Mouse (Mus musculus) hindbrain, postnatal 0 days (tissue): ENCODE measurements at regions not wholly inside any gene's neighbourhood (a gene's known extent, or its start where the extent isn't known, plus 50 kb on each side); places are given as distances from the start of the nearest gene placed in this dataset.
A peak's percentile ranks its signal among the peaks of the same experiment; 100 is the strongest.

ENCODE experiments used
- ATAC-seq: fragments of 200-750 bp; cut with Nextera tagmentation; 2 replicates; pipeline ENCODE4 v1.8.0; 2017; ENCODE audit warnings: mild to moderate bottlenecking, moderate TSS enrichment, moderate library complexity
- DNase-seq: peaks from one replicate; pipeline ENCODE4 v3.0.0-alpha.2; 2015; ENCODE audit warnings: low spot score
- H3K27ac ChIP-seq: fragments of 300-500 bp; sonication (generic); 2 replicates; pipeline ENCODE4 v1.5.1; 2014; ENCODE audit warnings: mild to moderate bottlenecking
- H3K27me3 ChIP-seq: fragments of 300-500 bp; sonication (generic); 2 replicates; pipeline ENCODE4 v1.6.1; 2014; ENCODE audit warnings: low read length, mixed read lengths; ENCODE audit not compliant: insufficient read depth
- H3K36me3 ChIP-seq: fragments of 300-500 bp; sonication (generic); 2 replicates; pipeline ENCODE4 v1.6.1; 2014; ENCODE audit warnings: low read length, mixed read lengths; ENCODE audit not compliant: insufficient read depth
- H3K4me1 ChIP-seq: fragments of 300-500 bp; sonication (generic); 2 replicates; pipeline ENCODE4 v1.6.1; 2014; ENCODE audit warnings: antibody characterized with exemption, low read length, mixed read lengths; ENCODE audit not compliant: insufficient read depth
- H3K4me2 ChIP-seq: fragments of 300-500 bp; sonication (generic); 2 replicates; pipeline ENCODE4 v1.6.1; 2014; ENCODE audit warnings: low read depth, mild to moderate bottlenecking, low read length, moderate library complexity, mixed read lengths
- H3K4me3 ChIP-seq: fragments of 300-500 bp; sonication (generic); 2 replicates; pipeline ENCODE4 v1.5.1; 2014; ENCODE audit warnings: low read length
- H3K9ac ChIP-seq: fragments of 300-500 bp; sonication (generic); replicated peaks from 2 replicates; pipeline ENCODE4 v1.6.1; 2014; ENCODE audit warnings: mild to moderate bottlenecking, low read length, moderate library complexity, mixed read lengths
- H3K9me3 ChIP-seq: fragments of 300-500 bp; sonication (generic); 2 replicates; pipeline ENCODE4 v1.6.1; 2016; ENCODE audit warnings: low read length, mixed read lengths
- CTCF ChIP-seq: IDR thresholded peaks from 2 replicates; pipeline ENCODE4 v1.5.1; 2016; ENCODE audit warnings: antibody characterized with exemption, control low read depth, low read depth
- WGBS: fragments of 180-500 bp; shearing (Covaris S2); extraction: QIAGEN DNeasy Blood & Tissue Kit; methylation state at CpG from one replicate; pipeline ENCODE4 v1.1.7; 2014; 5-methylcytosine and 5-hydroxymethylcytosine counted together

- no peaks in the 10 kb centered on the region for H3K36me3 ChIP-seq
- H3K4me3 ChIP-seq = no peak overlapping the region
- no peaks in the 10 kb centered on the region for H3K27me3 ChIP-seq
- no peak overlapping the region for H3K27ac ChIP-seq
- DNase-seq (no peak), ATAC-seq (no peak)
- H3K4me2 ChIP-seq = no peak overlapping the region
- H3K9me3 ChIP-seq = no peaks in the 10 kb centered on the region
- TF ChIP-seq CTCF = no peak
- no peak overlapping the region for H3K9ac ChIP-seq
- H3K4me1 ChIP-seq = no peaks in the 10 kb centered on the region
- WGBS = 76% methylated on average over 6 of the region's 6 CpGs
Measured at GRCm38 (mm10) chr1:186229856-186230255, 112.7 kb upstream of the Lyplal1 start.

DNA sequence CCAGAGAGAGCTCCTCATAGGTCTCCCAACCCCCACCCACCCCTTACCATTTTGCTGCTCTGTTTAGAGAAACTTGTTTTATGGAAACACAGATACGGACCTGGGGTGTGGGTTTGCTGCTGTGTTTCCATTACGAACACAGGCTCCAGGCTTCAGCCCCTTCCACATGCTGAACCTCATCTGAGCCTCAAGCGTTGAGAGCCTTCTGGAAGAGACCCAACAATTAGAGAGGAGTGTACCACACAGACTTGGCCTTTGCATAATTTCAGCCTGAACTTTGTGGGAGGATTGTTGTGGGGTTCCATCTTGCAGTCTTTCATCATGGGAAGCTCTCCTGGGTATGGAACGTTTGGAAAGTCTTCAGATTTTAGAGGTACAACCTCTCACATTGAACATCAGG is 111.3 kb upstream of the Lyplal1 start:
- no peak overlapping the region for H3K4me3 ChIP-seq
- H3K27me3 ChIP-seq = no peaks in the 10 kb centered on the region
- no peak for TF ChIP-seq CTCF
- no peak overlapping the region for H3K27ac ChIP-seq
- 89% methylated on average over 4 of the region's 4 CpGs for WGBS
- no peaks in the 10 kb centered on the region for H3K36me3 ChIP-seq
- no peak overlapping the region for H3K4me2 ChIP-seq
- no peaks in the 10 kb centered on the region for H3K9me3 ChIP-seq
- H3K9ac ChIP-seq = no peak overlapping the region
- DNase-seq (no peak), ATAC-seq (no peak)
- no peaks in the 10 kb centered on the region for H3K4me1 ChIP-seq

GRCm38 (mm10) chr1:186224231-186224630 is 107.1 kb upstream of the Lyplal1 start:
- no peaks in the 10 kb centered on the region for H3K27me3 ChIP-seq
- no peak for TF ChIP-seq CTCF
- H3K36me3 ChIP-seq = no peaks in the 10 kb centered on the region
- H3K4me1 ChIP-seq = no peaks in the 10 kb centered on the region
- H3K9me3 ChIP-seq = no peaks in the 10 kb centered on the region
- H3K9ac ChIP-seq = no peak overlapping the region
- H3K4me2 ChIP-seq = no peak overlapping the region
- DNase-seq (no peak), ATAC-seq (no peak)
- no peak overlapping the region for H3K4me3 ChIP-seq
- H3K27ac ChIP-seq = no peak overlapping the region
- 81% methylated on average over 5 of the region's 5 CpGs for WGBS

GRCm38 (mm10) chr1:186223417-186223816 is 106.3 kb upstream of the Lyplal1 start:
- DNase-seq (peak; percentile 31), ATAC-seq (no peak)
- WGBS = 27% methylated on average over 7 of the region's 7 CpGs
- no peaks in the 10 kb centered on the region for H3K27me3 ChIP-seq
- no peak overlapping the region for H3K4me3 ChIP-seq
- no peak overlapping the region for H3K27ac ChIP-seq
- H3K9ac ChIP-seq = no peak overlapping the region
- H3K36me3 ChIP-seq = no peaks in the 10 kb centered on the region
- no peaks in the 10 kb centered on the region for H3K4me1 ChIP-seq
- H3K9me3 ChIP-seq = no peaks in the 10 kb centered on the region
- TF ChIP-seq CTCF = no peak
- no peak overlapping the region for H3K4me2 ChIP-seq

GRCm38 (mm10) chr1:186218995-186219394 is 101.9 kb upstream of the Lyplal1 start:
- 91% methylated on average over 4 of the region's 4 CpGs for WGBS
- no peak overlapping the region for H3K4me3 ChIP-seq
- H3K27ac ChIP-seq = no peak overlapping the region
- H3K4me1 ChIP-seq = no peaks in the 10 kb centered on the region
- ATAC-seq (no peak), DNase-seq (no peak)
- no peaks in the 10 kb centered on the region for H3K36me3 ChIP-seq
- no peak overlapping the region for H3K4me2 ChIP-seq
- no peak overlapping the region for H3K9ac ChIP-seq
- H3K27me3 ChIP-seq = no peaks in the 10 kb centered on the region
- no peaks in the 10 kb centered on the region for H3K9me3 ChIP-seq
- no peak for TF ChIP-seq CTCF

DNA sequence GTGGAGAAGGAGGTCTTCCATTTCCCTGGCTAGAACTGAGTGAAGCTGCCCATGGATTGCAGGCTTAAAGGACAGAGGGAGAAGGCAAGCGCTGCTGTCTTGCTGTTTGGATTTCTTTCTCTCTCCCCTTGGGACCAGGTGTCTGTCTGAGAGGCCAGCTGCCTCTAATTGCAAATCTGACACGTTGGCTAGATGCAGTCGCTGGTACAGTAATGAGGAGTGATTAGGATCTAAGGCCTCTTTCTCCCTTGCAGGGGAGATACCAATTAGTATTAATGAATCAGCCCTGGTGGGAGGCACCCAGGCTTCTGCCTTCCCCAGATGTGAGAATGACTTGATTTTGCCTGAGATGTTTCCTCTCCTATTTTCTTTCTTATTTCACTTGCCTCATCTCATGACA is 100.1 kb upstream of the Lyplal1 start:
- Histone ChIP-seq H3K27ac (no peak overlapping the region), H3K9ac (no peak overlapping the region)
- ATAC-seq = no peak

DNA sequence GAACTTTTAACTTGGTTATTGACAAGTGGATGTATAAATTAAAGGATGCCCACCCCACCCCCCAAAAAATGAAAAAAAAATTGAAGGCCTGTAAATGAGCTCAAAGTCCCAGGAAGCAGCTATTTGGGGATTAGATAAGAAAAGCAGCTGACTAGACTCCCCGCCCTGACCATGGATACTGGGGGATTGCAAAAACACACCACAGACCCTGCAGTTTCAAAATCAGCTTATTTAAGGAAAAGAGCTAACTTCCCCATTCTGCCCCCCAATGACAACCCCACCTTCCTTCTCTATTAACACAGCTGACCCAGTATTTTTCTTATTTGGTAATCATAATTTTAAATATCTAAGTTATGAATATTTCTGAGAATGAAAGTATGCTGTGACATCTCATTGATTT is 87.0 kb upstream of the Lyplal1 start:
- Histone ChIP-seq H3K9ac (no peak overlapping the region), H3K9me3 (no peaks in the 10 kb centered on the region), H3K4me3 (no peak overlapping the region), H3K27ac (no peak overlapping the region), H3K4me2 (no peak overlapping the region), H3K36me3 (no peaks in the 10 kb centered on the region), H3K27me3 (no peaks in the 10 kb centered on the region), H3K4me1 (no peaks in the 10 kb centered on the region)
- ATAC-seq (no peak), DNase-seq (no peak)
- no peak for TF ChIP-seq CTCF
- 92% methylated on average over 1 of the region's 1 CpGs for WGBS

More for the DNA sequence above, 100.1 kb upstream of the Lyplal1 start:
- Histone ChIP-seq H3K4me1 (no peaks in the 10 kb centered on the region), H3K4me2 (no peak overlapping the region), H3K9me3 (no peaks in the 10 kb centered on the region), H3K36me3 (no peaks in the 10 kb centered on the region), H3K4me3 (no peak overlapping the region), H3K27me3 (no peaks in the 10 kb centered on the region)
- 18% methylated on average over 3 of the region's 3 CpGs for WGBS
- no peak for TF ChIP-seq CTCF
- DNase-seq = peak; percentile 53
